Mouse (Mus musculus) embryonic facial prominence, embryonic 13.5 days (tissue): ENCODE measurements around the gene Syf2. TPM values are rescaled to one million over a fixed set of nuclear protein-coding genes. Genes with fewer than 3 reads are reported as not detected.
"Not testable (repeated sequence)": the region's sequence is repeated elsewhere in the genome, so short reads cannot be mapped to it uniquely, and the experiment has no call there.

Experiments used
- ATAC-seq: fragments of 200-750 bp; cut with Nextera tagmentation; 2 replicates; pipeline ENCODE4 v1.8.0; 2017; ENCODE audit warnings: low read depth; ENCODE audit not compliant: insufficient number of reproducible peaks, insufficient read depth, low FRiP score, low TSS enrichment
- H3K27ac ChIP-seq: fragments of 300-500 bp; sonication (generic); 2 replicates; pipeline ENCODE4 v1.5.1; 2015; ENCODE audit warnings: moderate library complexity, mild to moderate bottlenecking, inconsistent platforms
- H3K27me3 ChIP-seq: fragments of 300-500 bp; sonication (generic); 2 replicates; pipeline ENCODE4 v1.6.1; 2015; ENCODE audit warnings: mild to moderate bottlenecking, inconsistent platforms
- H3K36me3 ChIP-seq: fragments of 300-500 bp; sonication (generic); 2 replicates; pipeline ENCODE4 v1.6.1; 2015; ENCODE audit warnings: mild to moderate bottlenecking, inconsistent platforms
- H3K4me1 ChIP-seq: fragments of 300-500 bp; sonication (generic); 2 replicates; pipeline ENCODE4 v1.6.1; 2015; ENCODE audit warnings: inconsistent platforms
- H3K4me2 ChIP-seq: fragments of 300-500 bp; sonication (generic); 2 replicates; pipeline ENCODE4 v1.6.1; 2015; ENCODE audit warnings: moderate library complexity, mild to moderate bottlenecking, inconsistent platforms
- H3K4me3 ChIP-seq: fragments of 300-500 bp; sonication (generic); 2 replicates; pipeline ENCODE4 v1.5.1; 2015; ENCODE audit warnings: mild to moderate bottlenecking, inconsistent platforms
- H3K9ac ChIP-seq: fragments of 300-500 bp; sonication (generic); 2 replicates; pipeline ENCODE4 v1.6.1; 2015; ENCODE audit warnings: mild to moderate bottlenecking, inconsistent platforms
- H3K9me3 ChIP-seq: fragments of 300-500 bp; sonication (generic); 2 replicates; pipeline ENCODE4 v1.6.1; 2016; ENCODE audit warnings: inconsistent platforms
- WGBS: fragments of 180-500 bp; shearing (Covaris S2); methylation state at CpG from one replicate; pipeline ENCODE4 v1.1.7; 2015; ENCODE audit warnings: mixed read lengths; 5-methylcytosine and 5-hydroxymethylcytosine counted together
- polyA plus RNA-seq: library from polyadenylated mRNA; unstranded; fragments of >200 nt; fragmentation: Nextera tagmentation; extraction: Ambion mirVana; gene quantifications from 2 replicates; pipeline ENCODE4 v1.2.1, GENCODE M21; 2015

Syf2 gene
- 78.7 and 88.4 TPM in 2 replicates for polyA plus RNA-seq

DNA sequence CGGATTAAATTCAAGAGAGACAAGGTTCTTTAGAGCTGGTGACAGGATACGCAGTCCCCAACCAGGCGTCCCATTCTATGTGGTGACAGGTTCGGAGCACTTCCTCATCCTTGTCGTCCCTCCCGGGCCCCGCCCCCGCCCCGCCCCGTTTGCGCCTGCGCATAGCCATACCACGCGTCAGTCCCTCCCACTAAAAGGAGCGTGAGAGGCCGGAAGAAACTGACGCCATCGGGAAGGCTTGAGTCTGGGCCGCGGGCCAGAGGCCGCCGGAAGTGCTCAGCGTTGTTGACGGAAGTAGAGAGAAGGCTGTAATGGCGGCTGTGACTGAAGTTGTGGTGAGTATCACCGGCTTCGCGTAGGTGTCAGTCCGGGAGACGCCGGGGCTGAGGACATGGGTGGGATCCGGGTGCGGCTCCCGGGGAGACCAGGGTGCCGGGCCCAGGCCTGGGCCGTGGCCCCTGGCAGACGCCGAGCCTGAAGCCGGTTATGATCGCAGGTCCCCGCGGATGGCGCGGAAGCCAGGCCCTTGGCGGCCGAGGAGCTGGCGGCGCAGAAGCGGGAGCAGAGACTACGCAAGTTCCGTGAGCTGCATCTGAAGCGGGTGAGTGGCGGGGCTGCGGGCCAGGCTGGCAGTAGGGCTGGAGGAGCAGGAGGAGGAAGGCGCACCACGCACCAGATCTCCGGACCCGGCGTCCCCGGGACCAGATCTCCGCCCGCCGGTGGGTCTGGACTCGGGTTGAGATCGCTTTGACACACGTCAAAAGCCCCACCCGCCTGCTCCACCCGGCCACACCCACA lies at the start of gene Syf2:
Syf2 (plus strand) TSS at position 215 of the 798 bp plus-strand sequence.
- peak within 1 kb of the TSS; percentile 98 for H3K4me3 ChIP-seq
- H3K27me3 ChIP-seq: no peaks in the 10 kb centered on the region
- ATAC-seq: peak; percentile 93
- peak within 1 kb of the TSS; percentile 88 for H3K4me2 ChIP-seq
- H3K36me3 ChIP-seq: peaks cover 64% of the 10 kb centered on the region
- H3K9ac ChIP-seq: peak within 1 kb of the TSS; percentile 88
- peaks cover 18% of the 10 kb centered on the region for H3K4me1 ChIP-seq
- H3K9me3 ChIP-seq: no peaks in the 10 kb centered on the region
- under 1% methylated on average over 68 of the region's 68 CpGs for WGBS
- peak within 1 kb of the TSS; percentile 82 for H3K27ac ChIP-seq

DNA sequence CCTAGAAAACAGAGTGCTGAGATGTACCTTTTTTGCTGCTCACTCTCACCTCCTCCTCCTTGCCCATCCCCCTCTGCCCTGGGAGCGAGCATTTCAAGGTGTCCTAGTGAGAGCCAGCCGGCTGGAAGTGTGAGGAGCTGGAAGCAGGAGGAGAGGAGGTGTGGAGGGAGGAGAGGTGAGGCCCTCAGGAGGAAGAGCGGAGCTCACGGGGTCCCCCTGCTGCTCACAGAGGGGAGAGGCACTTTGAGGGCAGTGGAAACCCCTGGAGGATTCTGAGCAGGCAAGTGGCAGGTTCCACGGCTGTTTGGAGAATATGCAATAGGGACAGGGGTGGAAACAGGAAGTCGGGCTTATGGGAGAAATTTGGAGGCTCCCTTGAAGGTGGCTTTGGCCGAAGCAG lies 47.4 kb upstream of the Syf2 start:
- H3K9ac ChIP-seq: no peak overlapping the region
- no peaks in the 10 kb centered on the region for H3K27me3 ChIP-seq
- no peaks in the 10 kb centered on the region for H3K36me3 ChIP-seq
- H3K4me3 ChIP-seq: no peak overlapping the region
- H3K27ac ChIP-seq: no peak overlapping the region
- H3K4me2 ChIP-seq: no peak overlapping the region
- no peaks in the 10 kb centered on the region for H3K9me3 ChIP-seq
- WGBS: 31% methylated on average over 7 of the region's 7 CpGs
- H3K4me1 ChIP-seq: peaks cover 13% of the 10 kb centered on the region
- ATAC-seq: no peak

DNA sequence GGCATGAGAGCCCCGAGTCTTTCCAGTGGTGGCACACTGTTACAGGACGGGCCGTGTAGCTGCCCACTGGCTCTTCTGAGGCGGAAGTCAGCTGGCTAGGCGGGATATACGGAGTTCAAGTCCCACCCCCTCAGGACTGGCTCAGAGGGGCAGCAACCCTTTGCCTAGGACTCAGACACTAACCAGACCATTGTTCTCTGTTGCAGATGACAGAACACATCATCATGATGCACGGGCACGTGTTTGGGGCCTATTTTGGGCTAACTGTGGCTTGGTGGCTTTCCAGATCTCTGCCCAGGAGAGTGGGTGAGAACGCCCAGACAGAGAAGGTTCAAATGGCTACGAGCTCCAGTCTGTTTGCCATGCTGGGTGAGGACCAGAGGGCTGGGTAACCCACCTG lies 46.9 kb upstream of the Syf2 start:
- Histone ChIP-seq H3K4me1 (peaks cover 13% of the 10 kb centered on the region), H3K9ac (no peak overlapping the region), H3K27ac (no peak overlapping the region), H3K4me2 (no peak overlapping the region), H3K4me3 (no peak overlapping the region), H3K9me3 (peaks cover under 1% of the 10 kb centered on the region; the same call in 1 of the 2 replicates), H3K27me3 (no peaks in the 10 kb centered on the region), H3K36me3 (no peaks in the 10 kb centered on the region)
- WGBS: 82% methylated on average over 10 of the region's 10 CpGs
- no peak for ATAC-seq

DNA sequence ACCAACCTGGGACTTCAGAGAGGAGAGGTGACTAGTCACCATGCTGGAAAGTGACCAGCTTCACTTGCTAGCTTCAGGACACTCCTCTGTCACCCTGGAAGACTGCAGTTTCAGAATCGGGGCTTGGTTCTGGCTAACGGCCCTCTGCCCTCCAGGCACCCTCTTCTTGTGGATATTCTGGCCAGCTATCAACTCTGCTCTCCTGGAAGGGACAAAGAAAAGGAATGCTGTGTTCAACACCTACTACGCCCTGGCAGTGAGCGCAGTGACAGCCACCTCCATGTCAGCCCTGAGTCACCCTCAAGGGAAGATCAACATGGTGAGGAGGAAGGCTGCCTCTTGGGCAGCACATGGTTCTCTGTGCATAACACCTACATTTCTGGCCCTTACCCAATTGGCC lies 46.3 kb upstream of the Syf2 start:
- WGBS: 91% methylated on average over 4 of the region's 4 CpGs
- Histone ChIP-seq H3K27me3 (no peaks in the 10 kb centered on the region), H3K36me3 (no peaks in the 10 kb centered on the region), H3K4me1 (peaks cover 9% of the 10 kb centered on the region), H3K27ac (no peak overlapping the region), H3K9ac (no peak overlapping the region), H3K4me2 (no peak overlapping the region), H3K9me3 (peaks cover 3% of the 10 kb centered on the region; the same call in 1 of the 2 replicates), H3K4me3 (no peak overlapping the region)
- ATAC-seq: no peak

DNA sequence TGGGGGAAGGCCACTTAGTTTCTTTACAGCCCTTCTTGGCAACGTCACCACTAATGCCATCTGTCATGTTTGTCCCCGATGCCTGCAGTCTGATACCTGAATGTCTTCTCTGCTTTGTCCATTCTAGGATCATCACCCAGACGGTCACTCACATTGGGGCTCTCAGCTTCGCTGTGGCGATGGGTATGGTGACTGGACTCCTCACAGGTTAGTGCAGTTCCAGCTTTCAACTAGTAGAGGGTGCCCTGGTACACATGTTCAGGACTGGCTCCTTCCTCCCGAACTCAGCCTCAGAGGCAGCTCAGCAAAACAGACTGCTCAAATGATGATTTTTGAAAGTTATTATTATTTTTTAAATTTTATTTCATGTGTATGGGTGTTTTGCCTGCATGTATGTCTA lies 38.6 kb upstream of the Syf2 start:
- Histone ChIP-seq H3K36me3 (peaks cover 29% of the 10 kb centered on the region), H3K9me3 (peaks cover 3% of the 10 kb centered on the region; the same call in 1 of the 2 replicates), H3K27me3 (no peaks in the 10 kb centered on the region), H3K9ac (no peak overlapping the region), H3K27ac (no peak overlapping the region), H3K4me3 (no peak overlapping the region), H3K4me1 (no peaks in the 10 kb centered on the region), H3K4me2 (no peak overlapping the region)
- no peak for ATAC-seq
- WGBS: 80% methylated on average over 6 of the region's 6 CpGs

DNA sequence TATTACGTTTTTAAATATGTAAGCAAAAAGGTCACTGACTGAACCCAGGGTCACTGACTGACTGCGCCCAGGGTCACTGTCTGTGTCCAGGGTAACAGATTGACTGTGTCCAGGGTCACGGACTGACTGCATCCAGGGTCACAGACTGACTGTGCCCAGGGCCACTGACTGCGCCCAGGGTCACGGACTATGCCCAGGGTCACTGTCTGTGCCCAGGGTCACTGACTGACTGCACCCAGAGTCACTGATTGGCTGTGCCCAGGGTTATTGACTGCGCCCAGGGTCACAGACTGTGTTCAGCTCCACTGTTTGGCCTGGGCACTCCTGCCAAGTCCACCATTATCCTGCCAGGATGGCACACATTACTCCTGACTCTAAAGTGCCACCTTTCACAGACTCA lies 33.4 kb upstream of the Syf2 start:
- WGBS: 92% methylated on average over 6 of the region's 6 CpGs
- no peaks in the 10 kb centered on the region for H3K9me3 ChIP-seq

DNA sequence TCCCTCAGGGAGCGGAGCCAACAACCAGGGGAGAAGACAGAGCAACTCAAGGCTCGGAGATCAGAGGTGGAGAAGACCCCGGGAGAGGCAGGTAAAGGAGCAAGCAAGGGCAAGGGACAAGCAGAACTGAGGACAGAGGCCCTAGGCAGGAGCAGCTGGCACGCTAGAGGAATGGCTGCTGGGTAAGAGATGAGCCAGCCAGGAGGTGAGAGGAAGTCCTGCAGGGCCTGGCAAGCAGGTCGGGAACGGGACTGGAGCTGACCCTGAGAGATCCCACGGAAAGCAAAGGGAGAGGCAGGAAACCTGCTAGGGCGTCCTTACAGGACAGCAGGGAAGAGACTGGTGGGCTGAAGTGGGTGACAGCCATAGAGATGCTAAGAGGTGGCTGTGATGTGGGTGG lies 29.6 kb upstream of the Syf2 start:
- no peak overlapping the region for H3K9ac ChIP-seq
- 91% methylated on average over 8 of the region's 8 CpGs for WGBS
- no peaks in the 10 kb centered on the region for H3K9me3 ChIP-seq
- ATAC-seq: no peak
- H3K4me3 ChIP-seq: no peak overlapping the region
- no peak overlapping the region for H3K4me2 ChIP-seq
- no peaks in the 10 kb centered on the region for H3K27me3 ChIP-seq
- H3K4me1 ChIP-seq: no peaks in the 10 kb centered on the region
- peaks cover 99% of the 10 kb centered on the region for H3K36me3 ChIP-seq
- no peak overlapping the region for H3K27ac ChIP-seq

More for the DNA sequence above, 33.4 kb upstream of the Syf2 start:
- H3K27me3 ChIP-seq: no peaks in the 10 kb centered on the region
- H3K4me2 ChIP-seq: no peak overlapping the region
- ATAC-seq: no peak
- H3K4me3 ChIP-seq: no peak overlapping the region
- no peak overlapping the region for H3K27ac ChIP-seq
- no peak overlapping the region for H3K9ac ChIP-seq
- peaks cover 79% of the 10 kb centered on the region for H3K36me3 ChIP-seq
- no peaks in the 10 kb centered on the region for H3K4me1 ChIP-seq

DNA sequence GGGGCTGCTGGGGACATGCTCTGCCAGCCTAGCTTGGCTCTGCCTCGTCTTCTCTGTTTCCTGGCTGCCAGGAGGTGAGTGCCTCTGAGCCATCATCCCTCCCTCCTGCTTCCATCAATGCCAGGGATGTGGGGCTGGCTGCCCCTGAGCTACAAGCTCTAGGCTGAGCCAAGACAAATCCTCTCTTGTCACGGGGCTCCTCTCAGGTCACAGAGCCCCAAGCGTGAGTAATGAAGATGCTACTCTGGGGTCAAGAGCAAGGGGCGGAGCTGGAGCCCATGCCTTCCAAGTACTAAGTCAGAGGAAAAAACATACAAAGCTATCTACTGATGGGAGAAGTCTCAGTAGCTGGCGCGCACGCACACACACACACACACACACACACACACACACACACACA lies 27.7 kb upstream of the Syf2 start:
- Histone ChIP-seq H3K36me3 (peaks cover 99% of the 10 kb centered on the region), H3K4me2 (no peak overlapping the region), H3K9me3 (no peaks in the 10 kb centered on the region), H3K9ac (no peak overlapping the region), H3K27ac (no peak overlapping the region), H3K4me3 (no peak overlapping the region), H3K27me3 (no peaks in the 10 kb centered on the region), H3K4me1 (no peaks in the 10 kb centered on the region)
- 83% methylated on average over 7 of the region's 7 CpGs for WGBS
- no peak for ATAC-seq

DNA sequence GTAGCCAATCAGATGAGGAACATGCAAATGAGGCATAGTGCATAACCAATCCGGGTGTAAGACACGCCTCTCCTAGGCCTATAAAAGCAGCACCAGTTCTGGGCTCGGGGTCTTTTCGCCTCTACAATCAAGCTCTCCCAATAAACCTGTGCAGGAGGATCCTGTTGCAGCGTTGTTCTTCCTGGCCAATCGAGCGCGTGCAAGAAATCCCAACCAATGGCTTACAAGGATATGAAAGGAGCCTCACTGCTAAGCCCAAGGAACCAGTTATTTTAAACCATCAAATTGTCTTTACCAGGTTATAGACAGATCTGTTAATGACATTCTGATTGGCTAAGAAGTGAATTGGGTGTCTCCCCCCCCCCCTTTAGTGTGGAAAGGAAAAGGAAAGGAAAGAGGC lies 19.3 kb upstream of the Syf2 start:
- WGBS: 95% methylated on average over 8 of the region's 8 CpGs
- not testable (repeated sequence) for ATAC-seq, H3K4me2 ChIP-seq, H3K4me3 ChIP-seq, H3K9me3 ChIP-seq, H3K9ac ChIP-seq, H3K27ac ChIP-seq, H3K27me3 ChIP-seq
- peaks cover 54% of the 10 kb centered on the region for H3K36me3 ChIP-seq
- H3K4me1 ChIP-seq: peaks cover 17% of the 10 kb centered on the region

DNA sequence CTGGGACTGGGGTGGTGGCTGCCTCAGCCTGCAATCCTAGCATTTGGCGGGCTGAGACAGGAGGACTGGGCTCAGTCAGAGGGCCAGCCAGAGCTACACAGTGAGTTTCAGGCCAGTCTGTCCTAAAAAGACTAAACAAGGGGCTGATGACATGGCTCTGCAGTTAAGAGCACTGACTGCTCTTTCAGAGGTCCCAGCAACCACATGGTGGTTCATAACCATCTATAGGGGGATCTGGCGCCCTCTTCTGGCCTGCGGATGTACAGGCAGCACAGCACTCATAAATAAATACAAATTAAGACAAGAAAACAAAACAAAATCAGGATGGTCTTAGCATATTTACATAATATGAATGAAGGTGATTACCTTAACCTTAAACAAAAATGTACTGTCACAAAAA lies 17.3 kb upstream of the Syf2 start:
- H3K27ac ChIP-seq: no peak overlapping the region
- WGBS: 31% methylated on average over 3 of the region's 3 CpGs

DNA sequence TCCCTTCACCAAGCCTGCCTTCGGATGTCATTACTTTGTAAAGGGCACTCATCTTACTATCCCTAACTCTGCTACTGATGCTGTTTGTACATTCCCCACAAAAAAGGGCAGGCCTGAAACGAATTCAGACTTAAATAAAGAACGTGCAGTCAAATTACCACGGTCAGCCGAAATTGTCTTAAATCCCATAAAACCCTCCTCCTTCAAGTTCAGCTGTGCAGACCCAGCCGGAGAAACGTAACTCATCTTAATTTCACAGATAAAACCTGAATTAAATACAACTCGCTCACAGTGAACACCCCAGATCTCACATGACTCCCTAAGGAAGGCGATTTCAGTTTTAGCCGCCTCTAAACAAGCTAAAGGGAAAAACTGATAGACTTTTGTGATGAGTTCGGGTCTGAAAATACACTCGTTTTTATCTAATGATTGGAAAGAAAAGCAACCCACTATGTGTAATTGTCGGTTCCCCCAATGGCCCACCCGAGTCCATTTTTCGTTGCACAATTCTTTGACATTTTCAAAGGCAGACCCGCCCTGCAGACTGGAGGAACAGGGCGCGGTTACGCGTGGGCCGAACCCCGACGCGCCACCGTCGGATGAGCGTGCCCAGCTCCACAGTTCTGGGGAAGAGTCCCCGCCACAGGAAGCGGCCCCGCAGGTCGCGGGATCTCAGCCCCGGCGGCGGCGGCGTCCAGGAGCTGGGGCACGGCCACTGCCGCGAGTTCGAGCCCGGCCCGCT lies 16.4 kb upstream of the Syf2 start:
- peak; percentile 73 for ATAC-seq
- H3K4me2 ChIP-seq: peak overlapping the region; percentile 71
- H3K27ac ChIP-seq: peak overlapping the region; percentile 94
- peaks cover 25% of the 10 kb centered on the region for H3K36me3 ChIP-seq
- H3K9ac ChIP-seq: peak overlapping the region; percentile 92
- WGBS: under 1% methylated on average over 43 of the region's 43 CpGs
- peak overlapping the region; percentile 80 for H3K4me3 ChIP-seq
- H3K9me3 ChIP-seq: no peaks in the 10 kb centered on the region
- H3K4me1 ChIP-seq: peaks cover 17% of the 10 kb centered on the region
- no peaks in the 10 kb centered on the region for H3K27me3 ChIP-seq

More for the DNA sequence above, 17.3 kb upstream of the Syf2 start:
- H3K9me3 ChIP-seq: no peaks in the 10 kb centered on the region
- peak overlapping the region; percentile 80; the same call in 1 of the 2 replicates for H3K4me3 ChIP-seq
- ATAC-seq: no peak
- H3K27me3 ChIP-seq: no peaks in the 10 kb centered on the region
- H3K36me3 ChIP-seq: peaks cover 34% of the 10 kb centered on the region
- H3K4me2 ChIP-seq: peak overlapping the region; percentile 71
- H3K9ac ChIP-seq: no peak overlapping the region; the same call in 1 of the 2 replicates
- H3K4me1 ChIP-seq: peaks cover 17% of the 10 kb centered on the region

DNA sequence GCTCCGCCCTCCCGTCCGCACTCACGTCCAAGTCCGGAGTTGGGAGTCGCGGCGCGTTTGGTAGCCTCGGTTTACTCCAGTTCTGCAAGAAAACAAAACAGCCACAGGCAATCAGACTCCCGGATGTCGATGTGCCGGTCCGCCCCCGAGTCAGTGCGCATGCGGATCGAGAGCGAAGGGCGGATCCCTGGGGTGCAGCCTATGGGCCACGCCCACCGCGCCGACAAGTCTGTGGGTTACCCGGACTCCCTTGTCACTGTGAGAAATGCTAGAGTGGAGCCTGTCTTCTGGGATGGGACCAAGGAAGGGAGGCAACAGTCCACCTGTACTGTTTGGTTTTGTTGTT lies 15.9 kb upstream of the Syf2 start, which contains the start of gene Tmem50a:
Tmem50a (minus strand) TSS at position 161 of the 346 bp plus-strand sequence.
- H3K36me3 ChIP-seq: peaks cover 22% of the 10 kb centered on the region
- peak within 1 kb of the TSS; percentile 71 for H3K4me2 ChIP-seq
- H3K9ac ChIP-seq: peak within 1 kb of the TSS; percentile 92
- WGBS: under 1% methylated on average over 25 of the region's 25 CpGs
- ATAC-seq: peak; percentile 89
- no peaks in the 10 kb centered on the region for H3K27me3 ChIP-seq
- H3K9me3 ChIP-seq: no peaks in the 10 kb centered on the region
- peaks cover 17% of the 10 kb centered on the region for H3K4me1 ChIP-seq
- H3K4me3 ChIP-seq: peak within 1 kb of the TSS; percentile 80
- H3K27ac ChIP-seq: peak within 1 kb of the TSS; percentile 94
